Mouse (Mus musculus) megakaryocyte, embryonic 14.5 days (primary cell): ENCODE results near the gene Zpbp.

Experiments used
- FLI1 ChIP-seq: IDR thresholded peaks from 2 replicates; pipeline ENCODE4 v1.6.1; 2012; ENCODE audit warnings: low read length, inconsistent platforms, mixed read lengths
- GATA1 ChIP-seq: IDR thresholded peaks from 3 replicates; pipeline ENCODE4 v1.6.1; 2012; ENCODE audit warnings: mixed read lengths, low read length, inconsistent platforms, borderline replicate concordance

GRCm38 (mm10) chr11:11495697-11496096 lies 33.5 kb upstream of the Zpbp start:
- TF ChIP-seq GATA1, result no peak
- TF ChIP-seq FLI1, result no peak
